Mouse (Mus musculus): ENCODE results near the gene Fam24b.
A peak's percentile ranks its signal among the peaks of the same experiment; 100 is the strongest.

Fam24b gene

GRCm38 (mm10) chr7:131329416-131329815 lies at the start of gene Fam24b:
Gene Fam24b, minus strand, starts transcription at chr7:131329516.
- DNase-seq (ENCODE audit: low spot score) = no peak

DNA sequence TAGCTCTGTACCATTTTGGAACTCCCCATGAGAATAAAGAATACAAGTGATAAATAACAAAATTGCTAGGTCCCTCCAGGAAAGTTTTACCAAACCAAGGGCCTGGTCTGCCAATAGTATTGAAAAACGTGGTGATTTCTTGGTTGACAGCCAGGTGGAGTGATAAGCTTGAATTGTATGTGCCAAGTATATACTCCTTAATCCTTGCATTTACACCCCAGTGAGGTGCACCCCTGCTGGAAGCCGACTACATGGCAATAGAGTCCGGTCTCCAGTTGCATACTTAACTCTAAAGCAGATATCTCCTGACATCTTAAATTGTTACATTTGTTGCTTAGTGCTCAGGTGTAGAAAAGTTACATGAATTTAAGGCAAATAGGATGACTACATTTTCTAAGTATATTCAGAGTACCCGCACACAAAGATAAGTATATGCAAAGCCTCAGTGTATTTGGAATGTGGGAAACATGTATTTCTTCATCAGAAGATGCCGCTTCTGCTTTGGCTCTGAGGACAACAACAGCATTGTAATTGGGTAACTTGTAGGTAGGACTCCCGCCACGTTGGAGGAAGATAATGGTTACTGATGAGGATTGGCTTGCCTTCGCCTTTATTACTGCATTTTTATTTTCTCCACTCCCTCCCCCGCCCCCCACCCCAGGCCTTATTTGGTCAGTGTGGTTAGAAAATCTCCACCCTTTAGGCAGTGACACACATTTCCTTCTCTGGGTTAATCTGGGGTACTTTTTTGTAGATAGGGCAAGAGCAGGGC lies 42.8 kb upstream of the Fam24b start:
- DNase-seq (ENCODE audit: low spot score) = peak; percentile 29

- peak; percentile 17 for DNase-seq (ENCODE audit: low spot score)
These were observed 42.1 kb upstream of the Fam24b start for GRCm38 (mm10) chr7:131371470-131371860.

GRCm38 (mm10) chr7:131370648-131371469 lies 41.5 kb upstream of the Fam24b start, which contains the start of gene Pstk:
Gene Pstk, plus strand, starts transcription at chr7:131371141.
- peak; percentile 92 for DNase-seq (ENCODE audit: low spot score)

- no peak for DNase-seq (ENCODE audit: low spot score)
These were observed 34.8 kb upstream of the Fam24b start for GRCm38 (mm10) chr7:131364131-131364530.

GRCm38 (mm10) chr7:131362615-131363300 lies 33.4 kb upstream of the Fam24b start, which contains the start of gene 2310057M21Rik:
Gene 2310057M21Rik, minus strand, starts transcription at chr7:131362759.
- DNase-seq (ENCODE audit: low spot score) = peak; percentile 98

GRCm38 (mm10) chr7:131362269-131362614 lies 32.9 kb upstream of the Fam24b start:
- DNase-seq (ENCODE audit: low spot score) = no peak

GRCm38 (mm10) chr7:131356105-131356504 lies 26.8 kb upstream of the Fam24b start:
- DNase-seq (ENCODE audit: low spot score) = no peak

- no peak for DNase-seq (ENCODE audit: low spot score)
These were observed 16.7 kb upstream of the Fam24b start for GRCm38 (mm10) chr7:131345856-131346541.

- no peak for DNase-seq (ENCODE audit: low spot score)
These were observed 8.3 kb upstream of the Fam24b start for GRCm38 (mm10) chr7:131337502-131338068.

DNA sequence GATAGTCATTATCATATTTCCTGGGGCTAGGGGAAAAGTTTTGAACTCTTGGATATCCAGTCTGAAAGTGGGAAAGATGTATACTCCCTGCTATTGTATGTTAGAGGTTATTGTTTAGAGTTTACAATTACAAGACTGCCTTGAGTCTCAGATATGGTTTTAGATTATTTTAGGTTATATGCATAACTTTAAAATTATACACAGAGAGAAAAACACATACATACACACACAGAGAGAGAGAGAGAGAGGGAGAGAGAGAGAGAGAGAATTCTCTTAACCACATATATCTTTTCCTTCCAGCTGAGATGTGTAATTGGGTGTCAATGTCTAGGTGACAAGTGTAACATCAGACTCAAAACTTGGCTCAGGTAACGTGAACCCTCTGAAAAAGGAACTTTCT lies 4.2 kb upstream of the Fam24b start, which contains the start of gene Fam24a:
TSS of gene Fam24a (plus strand) at position 301 of the 400 bp plus-strand sequence.
- DNase-seq (ENCODE audit: low spot score) = no peak

GRCm38 (mm10) chr7:131331688-131332087 lies 2.4 kb upstream of the Fam24b start:
- no peak for DNase-seq (ENCODE audit: low spot score)

DNA sequence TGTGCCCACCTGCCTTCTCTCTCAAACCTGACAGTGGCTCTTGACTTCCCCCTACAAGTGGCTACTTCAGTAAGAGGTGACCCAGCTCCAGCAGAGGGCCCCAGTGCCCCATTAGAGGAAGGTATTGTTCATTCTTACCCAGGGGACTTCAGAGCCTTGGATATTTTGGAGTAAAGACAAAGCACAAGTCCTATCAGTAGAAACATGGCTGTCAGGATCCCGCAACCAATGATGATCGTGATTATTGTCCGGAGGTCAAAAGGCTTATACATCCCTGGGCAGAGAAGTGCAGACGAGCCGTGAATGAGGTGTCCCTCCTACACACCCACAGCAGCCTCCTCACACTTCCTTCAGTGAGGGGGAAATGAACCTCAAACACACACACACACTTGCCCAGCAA lies 2.3 kb downstream of the Fam24b start:
- no peak for DNase-seq (ENCODE audit: low spot score)

DNA sequence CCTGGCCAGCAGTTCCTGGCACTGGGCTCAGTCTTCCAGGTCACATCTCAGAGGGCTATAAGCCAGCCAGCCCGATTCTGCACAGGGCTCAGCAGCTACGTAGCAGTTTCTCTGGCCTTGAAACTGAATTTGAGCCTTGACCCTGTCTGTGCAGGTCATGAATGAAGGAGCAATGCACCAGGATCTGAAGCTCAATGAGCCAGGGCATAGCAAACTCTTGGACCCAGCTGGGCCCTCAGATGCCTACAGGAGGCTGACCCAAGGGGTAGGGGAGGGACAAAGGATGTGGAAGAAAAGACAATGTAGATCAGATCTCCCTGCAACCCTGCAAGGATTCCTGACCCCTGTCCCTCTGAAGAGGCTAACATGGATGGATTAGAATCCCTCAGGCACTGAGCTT lies 7.1 kb downstream of the Fam24b start, which contains the start of gene Cuzd1:
TSS of gene Cuzd1 (minus strand) at position 101 of the 400 bp plus-strand sequence.
- DNase-seq (ENCODE audit: low spot score) = no peak

GRCm38 (mm10) chr7:131318340-131318739 lies 11.0 kb downstream of the Fam24b start:
- no peak for DNase-seq (ENCODE audit: low spot score)

DNA sequence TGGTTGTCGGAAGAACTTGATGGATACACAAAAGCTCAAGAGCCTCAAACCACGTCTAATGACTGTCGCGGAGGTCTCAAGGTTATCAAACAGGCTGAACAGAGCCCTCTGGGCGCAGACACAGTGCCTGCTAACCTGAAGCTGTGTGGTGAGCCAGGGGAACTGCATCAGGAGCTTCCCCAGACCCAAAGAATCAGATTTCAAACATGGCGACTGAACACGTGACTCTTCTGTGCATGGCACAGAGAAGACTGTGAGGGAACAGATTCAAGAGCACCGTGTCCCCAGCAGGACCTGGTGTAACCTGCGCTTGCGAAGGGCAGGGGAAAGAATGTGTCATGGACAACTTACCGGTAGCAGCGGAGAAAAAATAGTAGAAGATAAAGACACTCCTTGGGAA lies 11.7 kb downstream of the Fam24b start:
- no peak for DNase-seq (ENCODE audit: low spot score)

DNA sequence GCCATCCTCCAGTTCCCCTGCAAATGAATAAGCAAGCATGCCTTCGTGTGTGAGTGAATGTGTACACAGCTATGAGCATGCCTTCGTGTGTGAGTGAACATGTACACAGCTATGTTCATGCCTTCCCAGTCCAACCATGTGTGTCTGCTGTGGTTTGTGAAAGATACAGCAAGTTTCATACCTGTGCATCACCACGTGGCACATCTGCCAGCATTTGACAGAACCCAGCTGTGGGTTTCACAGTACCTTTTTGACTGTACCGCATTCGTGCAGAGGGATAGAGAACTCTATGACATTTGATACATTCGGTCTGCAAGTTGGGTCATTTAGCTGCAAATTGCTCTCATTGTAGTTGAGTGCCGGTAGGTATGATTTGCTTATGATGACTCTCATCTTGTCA lies 14.8 kb downstream of the Fam24b start:
- no peak for DNase-seq (ENCODE audit: low spot score)

GRCm38 (mm10) chr7:131306733-131307132 lies 22.6 kb downstream of the Fam24b start:
- DNase-seq (ENCODE audit: low spot score) = no peak

- no peak for DNase-seq (ENCODE audit: low spot score)
These were observed 26.0 kb downstream of the Fam24b start for GRCm38 (mm10) chr7:131303340-131303739.

DNA sequence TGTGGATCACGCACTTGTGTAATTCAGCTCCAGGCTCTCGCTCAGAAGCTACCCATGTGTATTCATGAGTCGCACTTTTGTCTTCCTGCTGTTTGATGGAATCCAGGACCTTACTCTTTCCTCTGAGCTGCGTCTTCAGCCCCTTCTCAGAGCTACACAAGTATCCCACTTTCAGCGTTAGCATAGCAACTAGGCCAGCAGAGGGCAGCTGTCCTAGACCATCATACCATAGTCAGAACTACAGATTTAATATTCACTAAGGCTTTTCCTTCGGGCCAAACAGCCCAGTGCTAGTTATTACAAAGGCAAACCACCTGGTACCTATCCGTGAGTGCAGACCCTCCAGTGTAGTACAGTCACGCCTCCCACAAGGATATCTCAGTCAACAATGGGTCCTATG lies 32.2 kb downstream of the Fam24b start:
- DNase-seq (ENCODE audit: low spot score) = no peak

Measured in MN1 (cell line).